Comparison of ENCODE assay signal across 16 mouse cellular contexts in genomic region chr1:142688828-142689227, GRCm38 (mm10).
"Had no signal": no experiment of that assay in that cellular context is flagged by ENCODE, and none has a peak within 500 bp of the region (broad histone marks: within the 10 kb centered on the region; RNA-seq: fewer than 3 reads in every experiment).

No protein-coding gene starts in this region.

- ATAC-seq: hindbrain, postnatal 0 days; intestine, embryonic 16.5 days had no signal

- DNase-seq: gastrocnemius, adult 2 months; gastrocnemius, postnatal 10 days; gastrocnemius, postnatal 25 days; heart, adult 11 months; heart, adult 2 months; heart, postnatal 14 days; heart, postnatal 36 days; kidney, adult 11 months; kidney, adult 2 months; kidney, adult 9 months; kidney, postnatal 14 days; kidney, postnatal 36 days; layer of hippocampus, adult 9-11 months; liver had no signal
